Mouse (Mus musculus) lung, postnatal 25 days (tissue): ENCODE results near the gene Olfr71.
A peak's percentile ranks its signal among the peaks of the same experiment; 100 is the strongest.

Experiments used
- DNase-seq: peaks from one replicate; pipeline ENCODE4 v3.0.0; 2022; ENCODE audit warnings: low spot score

Olfr71 gene

GRCm38 (mm10) chr4:43711821-43712220 is 1.8 kb upstream of the Olfr71 start:
- peak; percentile 79 for DNase-seq

- no peak for DNase-seq
Observed at GRCm38 (mm10) chr4:43705991-43706390, 4.1 kb downstream of the Olfr71 start.

GRCm38 (mm10) chr4:43703851-43704250 is 6.2 kb downstream of the Olfr71 start:
- DNase-seq, result no peak

GRCm38 (mm10) chr4:43703439-43703838 is 6.6 kb downstream of the Olfr71 start:
- DNase-seq, result no peak

GRCm38 (mm10) chr4:43700707-43701106 is 9.3 kb downstream of the Olfr71 start, which contains the start of gene Olfr70:
Gene Olfr70 (minus strand): TSS chr4:43700807.
- DNase-seq, result no peak

GRCm38 (mm10) chr4:43696561-43696960 is 13.5 kb downstream of the Olfr71 start:
- DNase-seq, result no peak

GRCm38 (mm10) chr4:43695249-43695671 is 14.8 kb downstream of the Olfr71 start:
- DNase-seq, result peak; percentile 77

- no peak for DNase-seq
Observed at GRCm38 (mm10) chr4:43694439-43695248, 15.4 kb downstream of the Olfr71 start.

GRCm38 (mm10) chr4:43693806-43694241 is 16.2 kb downstream of the Olfr71 start:
- DNase-seq, result peak; percentile 59

GRCm38 (mm10) chr4:43691026-43691425 is 19.0 kb downstream of the Olfr71 start:
- no peak for DNase-seq

- DNase-seq, result no peak
Observed at GRCm38 (mm10) chr4:43690021-43690420, 20.0 kb downstream of the Olfr71 start.

- no peak for DNase-seq
Observed at GRCm38 (mm10) chr4:43679416-43680043, 30.5 kb downstream of the Olfr71 start.

- no peak for DNase-seq
Observed at GRCm38 (mm10) chr4:43678541-43678940, 31.5 kb downstream of the Olfr71 start.

- no peak for DNase-seq
Observed at GRCm38 (mm10) chr4:43675608-43676007, 34.4 kb downstream of the Olfr71 start.

GRCm38 (mm10) chr4:43674974-43675373 is 35.1 kb downstream of the Olfr71 start:
- no peak for DNase-seq

GRCm38 (mm10) chr4:43673703-43674102 is 36.4 kb downstream of the Olfr71 start:
- DNase-seq, result no peak

GRCm38 (mm10) chr4:43672070-43672469 is 38.0 kb downstream of the Olfr71 start:
- peak; percentile 89 for DNase-seq

GRCm38 (mm10) chr4:43669428-43669794 is 40.6 kb downstream of the Olfr71 start:
- DNase-seq, result peak; percentile 76

GRCm38 (mm10) chr4:43668782-43669427 is 41.1 kb downstream of the Olfr71 start, which contains the start of the genes Tmem8b and Fam221b:
Gene Tmem8b (plus strand): TSS chr4:43668971.
Gene Fam221b (minus strand): TSS chr4:43669145.
- DNase-seq, result peak; percentile 93

- DNase-seq, result no peak
Observed at GRCm38 (mm10) chr4:43666412-43666811, 43.6 kb downstream of the Olfr71 start.

- no peak for DNase-seq
Observed at GRCm38 (mm10) chr4:43657146-43657545, 52.9 kb downstream of the Olfr71 start.

GRCm38 (mm10) chr4:43656339-43657109 is 53.5 kb downstream of the Olfr71 start, which contains the start of gene Hint2:
Gene Hint2 (minus strand): TSS chr4:43656466.
- DNase-seq, result peak; percentile 97
